Mouse (Mus musculus): ENCODE results near the gene Fam205a4.
"Not testable (repeated sequence)": the region's sequence is repeated elsewhere in the genome, so short reads cannot be mapped to it uniquely, and the experiment has no call there.

Fam205a4 gene

DNA sequence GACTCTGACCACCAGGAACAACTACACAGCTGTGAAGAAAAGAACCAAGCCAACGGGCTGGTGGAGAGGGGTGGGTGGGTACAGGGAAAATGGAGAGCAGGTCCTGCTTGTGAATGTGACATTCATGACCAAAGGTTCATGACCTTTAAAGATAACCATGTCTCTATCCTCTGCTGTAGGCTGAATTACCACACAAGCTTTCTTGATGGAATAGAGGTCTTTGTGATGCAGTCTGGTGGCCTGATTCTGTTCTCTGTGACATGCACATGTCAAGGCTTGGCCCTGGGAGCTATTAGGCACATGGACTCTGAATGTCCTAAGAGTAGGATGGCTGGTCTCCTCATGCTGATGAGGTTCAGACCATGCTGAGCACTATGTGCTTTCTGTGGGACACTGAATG lies at the start of gene Fam205a4:
TSS of gene Fam205a4 (plus strand) at position 301 of the 400 bp plus-strand sequence.
- not testable (repeated sequence) for DNase-seq (ENCODE audit: low read depth, low spot score)

GRCm38 (mm10) chr4:41941272-41941671 lies 24.6 kb upstream of the Fam205a4 start, which contains the start of gene Gm20878:
Gene Gm20878 (plus strand): TSS chr4:41941572.
- DNase-seq (ENCODE audit: low read depth, low spot score) = not testable (repeated sequence)

Data from skeletal muscle tissue, adult 2 months (tissue).